Mouse (Mus musculus): ENCODE results near the gene Cish. TPM values are rescaled to one million over a fixed set of nuclear protein-coding genes. Genes with fewer than 3 reads are reported as not detected.
"Not testable (repeated sequence)": the region's sequence is repeated elsewhere in the genome, so short reads cannot be mapped to it uniquely, and the experiment has no call there.

Cish gene
- polyA plus RNA-seq, 1 experiment = 2.3 TPM

DNA sequence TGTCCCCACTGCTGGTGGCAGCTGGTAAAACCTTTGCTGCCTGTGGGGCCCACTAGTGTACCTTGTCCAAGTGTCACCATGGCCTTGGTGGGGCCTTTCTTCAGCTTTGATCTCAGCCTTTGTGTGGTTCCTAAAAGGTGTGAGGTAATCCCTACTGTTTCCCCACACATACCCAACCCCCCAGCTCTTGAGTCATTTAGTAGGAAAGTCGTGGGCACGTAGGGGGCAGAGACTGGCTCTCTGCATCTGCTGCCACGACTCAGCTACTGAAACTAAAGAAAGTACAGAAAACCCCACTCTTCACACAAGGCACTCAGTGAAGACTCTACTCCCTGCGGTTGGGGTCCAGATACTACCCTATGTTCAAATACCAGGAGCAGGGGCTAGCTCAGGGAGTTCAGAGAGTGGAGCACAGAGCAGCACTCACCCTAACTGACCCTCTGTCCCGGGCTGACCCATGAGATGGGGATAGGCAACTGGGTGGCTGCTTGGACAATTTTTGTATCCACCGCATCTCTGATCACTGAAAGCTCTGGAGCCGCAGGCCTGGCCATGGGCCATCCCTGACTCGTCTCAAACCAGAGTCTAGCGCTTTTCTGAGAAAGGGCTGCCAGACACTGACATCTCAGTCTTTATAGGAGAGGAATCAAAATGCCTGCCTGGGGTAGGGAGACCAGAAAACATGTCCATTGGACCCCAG lies 7.4 kb downstream of the Cish start:
- no peak for TF ChIP-seq CEBPB (IDR thresholded peaks at IDR 0.05; ENCODE audit: low read depth)
- no peak for TF ChIP-seq CTCF (IDR thresholded peaks at IDR 0.05; ENCODE audit: control insufficient read depth, insufficient read depth, insufficient read length)
- no peak for TF ChIP-seq MAX (IDR thresholded peaks at IDR 0.05)
- no peak for TF ChIP-seq USF1 (IDR thresholded peaks at IDR 0.05; ENCODE audit: low read depth)
- no peak for TF ChIP-seq MYOD1 (IDR thresholded peaks at IDR 0.05; ENCODE audit: control insufficient read depth, insufficient read length, low read depth)
- no peak for TF ChIP-seq FOSL1 (IDR thresholded peaks at IDR 0.05; ENCODE audit: insufficient read depth, low read length, poor library complexity, severe bottlenecking)
- no peak for TF ChIP-seq MYOG (IDR thresholded peaks at IDR 0.05; ENCODE audit: control insufficient read depth, extremely low read depth, insufficient read length)
- Histone ChIP-seq H3K27me3 (ENCODE audit: control insufficient read depth, insufficient read depth, insufficient read length) (no peaks in the 10 kb centered on the region), H3K36me3 (ENCODE audit: control insufficient read depth, insufficient read depth) (no peaks in the 10 kb centered on the region), H3ac (ENCODE audit: control insufficient read depth, insufficient read length, low read depth) (no peak overlapping the region), H3K4me3 (ENCODE audit: insufficient read depth, poor library complexity, severe bottlenecking) (no peak overlapping the region), H3K79me3 (ENCODE audit: low read depth) (no peaks in the 10 kb centered on the region), H3K79me2 (ENCODE audit: control insufficient read depth, insufficient read depth) (no peaks in the 10 kb centered on the region)

- no peaks in the 10 kb centered on the region for H3K79me3 ChIP-seq (ENCODE audit: low read depth)
- TF ChIP-seq USF1 (IDR thresholded peaks at IDR 0.05; ENCODE audit: low read depth) = no peak
- TF ChIP-seq FOSL1 (IDR thresholded peaks at IDR 0.05; ENCODE audit: insufficient read depth, low read length, poor library complexity, severe bottlenecking) = no peak
- TF ChIP-seq CEBPB (IDR thresholded peaks at IDR 0.05; ENCODE audit: low read depth) = no peak
- TF ChIP-seq MAX (IDR thresholded peaks at IDR 0.05) = no peak
- TF ChIP-seq MYOD1 (IDR thresholded peaks at IDR 0.05; ENCODE audit: control insufficient read depth, insufficient read length, low read depth) = no peak
- TF ChIP-seq MYOG (IDR thresholded peaks at IDR 0.05; ENCODE audit: control insufficient read depth, extremely low read depth, insufficient read length) = no peak
- TF ChIP-seq CTCF (IDR thresholded peaks at IDR 0.05; ENCODE audit: control insufficient read depth, insufficient read depth, insufficient read length) = no peak
- no peak overlapping the region for H3K4me3 ChIP-seq (ENCODE audit: insufficient read depth, poor library complexity, severe bottlenecking)
- no peaks in the 10 kb centered on the region for H3K79me2 ChIP-seq (ENCODE audit: control insufficient read depth, insufficient read depth)
- H3K27me3 ChIP-seq (ENCODE audit: control insufficient read depth, insufficient read depth, insufficient read length) = no peaks in the 10 kb centered on the region
- H3ac ChIP-seq (ENCODE audit: control insufficient read depth, insufficient read length, low read depth) = no peak overlapping the region
- no peaks in the 10 kb centered on the region for H3K36me3 ChIP-seq (ENCODE audit: control insufficient read depth, insufficient read depth)
Observed at GRCm38 (mm10) chr9:107303900-107304299, 8.1 kb downstream of the Cish start.

GRCm38 (mm10) chr9:107304383-107304782 lies 8.6 kb downstream of the Cish start:
- no peaks in the 10 kb centered on the region for H3K79me2 ChIP-seq (ENCODE audit: control insufficient read depth, insufficient read depth)
- TF ChIP-seq MYOD1 (IDR thresholded peaks at IDR 0.05; ENCODE audit: control insufficient read depth, insufficient read length, low read depth) = no peak
- no peak for TF ChIP-seq FOSL1 (IDR thresholded peaks at IDR 0.05; ENCODE audit: insufficient read depth, low read length, poor library complexity, severe bottlenecking)
- no peak for TF ChIP-seq CTCF (IDR thresholded peaks at IDR 0.05; ENCODE audit: control insufficient read depth, insufficient read depth, insufficient read length)
- TF ChIP-seq CEBPB (IDR thresholded peaks at IDR 0.05; ENCODE audit: low read depth) = no peak
- no peak for TF ChIP-seq USF1 (IDR thresholded peaks at IDR 0.05; ENCODE audit: low read depth)
- no peak for TF ChIP-seq MYOG (IDR thresholded peaks at IDR 0.05; ENCODE audit: control insufficient read depth, extremely low read depth, insufficient read length)
- TF ChIP-seq MAX (IDR thresholded peaks at IDR 0.05) = no peak
- H3K27me3 ChIP-seq (ENCODE audit: control insufficient read depth, insufficient read depth, insufficient read length) = no peaks in the 10 kb centered on the region
- H3K79me3 ChIP-seq (ENCODE audit: low read depth) = no peaks in the 10 kb centered on the region
- H3K36me3 ChIP-seq (ENCODE audit: control insufficient read depth, insufficient read depth) = no peaks in the 10 kb centered on the region
- no peak overlapping the region for H3ac ChIP-seq (ENCODE audit: control insufficient read depth, insufficient read length, low read depth)
- H3K4me3 ChIP-seq (ENCODE audit: insufficient read depth, poor library complexity, severe bottlenecking) = no peak overlapping the region

DNA sequence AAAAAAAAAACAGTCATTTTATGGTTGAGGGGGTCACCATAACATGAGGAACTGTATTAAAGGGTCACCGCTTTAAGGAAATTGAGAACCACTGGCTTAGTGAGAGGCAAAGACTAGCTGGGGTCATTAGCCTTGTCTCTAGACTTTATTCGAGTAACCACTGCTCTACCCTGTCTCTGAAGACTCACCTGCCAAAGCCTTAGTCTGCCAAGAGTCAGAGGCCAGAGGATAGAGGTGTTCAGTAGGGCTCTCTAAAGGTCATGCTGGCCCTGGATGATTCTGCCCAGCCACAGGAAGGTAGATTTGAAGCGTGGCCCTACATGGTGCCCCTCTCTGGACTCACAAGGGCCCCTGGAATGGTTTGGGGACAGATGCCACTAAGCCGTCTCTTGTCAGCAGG lies 9.2 kb downstream of the Cish start:
- H3K36me3 ChIP-seq (ENCODE audit: control insufficient read depth, insufficient read depth) = no peaks in the 10 kb centered on the region
- no peaks in the 10 kb centered on the region for H3K79me3 ChIP-seq (ENCODE audit: low read depth)
- no peaks in the 10 kb centered on the region for H3K27me3 ChIP-seq (ENCODE audit: control insufficient read depth, insufficient read depth, insufficient read length)
- H3K79me2 ChIP-seq (ENCODE audit: control insufficient read depth, insufficient read depth) = no peaks in the 10 kb centered on the region
- no peak overlapping the region for H3ac ChIP-seq (ENCODE audit: control insufficient read depth, insufficient read length, low read depth)
- TF ChIP-seq MAX (IDR thresholded peaks at IDR 0.05) (no peak), MYOD1 (IDR thresholded peaks at IDR 0.05; ENCODE audit: control insufficient read depth, insufficient read length, low read depth) (no peak), CEBPB (IDR thresholded peaks at IDR 0.05; ENCODE audit: low read depth) (no peak), FOSL1 (IDR thresholded peaks at IDR 0.05; ENCODE audit: insufficient read depth, low read length, poor library complexity, severe bottlenecking) (no peak), MYOG (IDR thresholded peaks at IDR 0.05; ENCODE audit: control insufficient read depth, extremely low read depth, insufficient read length) (no peak), USF1 (IDR thresholded peaks at IDR 0.05; ENCODE audit: low read depth) (no peak), CTCF (IDR thresholded peaks at IDR 0.05; ENCODE audit: control insufficient read depth, insufficient read depth, insufficient read length) (no peak)
- H3K4me3 ChIP-seq (ENCODE audit: insufficient read depth, poor library complexity, severe bottlenecking) = no peak overlapping the region

DNA sequence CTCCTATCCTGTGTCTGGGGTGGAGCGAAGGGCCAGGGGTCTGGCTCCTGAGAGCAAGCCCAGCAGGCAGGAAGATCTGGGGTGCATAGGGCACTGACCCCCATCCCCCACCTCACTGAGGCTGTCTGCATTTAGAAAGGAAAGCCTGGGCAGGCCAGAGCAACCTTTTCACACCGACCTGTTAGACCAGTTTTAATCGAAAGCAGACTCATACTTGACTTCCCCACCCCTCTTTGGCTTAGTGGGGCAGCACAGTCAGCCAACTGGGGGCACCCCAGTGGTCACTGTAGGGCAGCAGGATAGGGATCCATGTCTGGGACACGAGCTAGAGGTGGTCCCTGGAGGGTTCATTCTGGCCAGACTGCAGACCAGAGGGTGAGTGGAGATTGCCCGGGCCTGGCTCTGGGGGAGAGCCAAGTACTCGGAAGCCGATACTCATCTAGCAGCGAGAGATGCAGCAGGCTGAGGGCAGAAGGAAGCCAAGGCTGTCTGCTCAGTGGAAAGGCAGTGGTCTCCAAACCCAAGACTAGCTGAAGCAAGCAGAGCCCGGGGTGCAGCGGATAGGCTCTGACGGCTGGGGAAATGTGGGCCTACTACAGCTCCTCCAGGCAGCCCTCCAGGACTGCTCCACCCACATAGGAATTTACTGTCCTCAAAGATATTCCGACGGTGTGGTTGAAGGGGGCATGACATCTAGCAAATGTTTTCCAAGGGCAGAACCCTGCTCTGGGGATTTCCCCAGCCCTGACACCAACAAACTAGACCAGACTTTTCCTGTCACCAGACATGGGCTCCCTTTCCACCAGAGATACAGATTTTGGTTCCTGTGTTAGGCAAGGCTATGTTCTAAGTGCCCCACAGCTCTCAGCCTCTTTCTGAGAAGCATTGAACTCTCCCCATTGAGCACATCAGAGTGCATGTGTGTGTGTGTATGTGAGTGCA lies 10.0 kb downstream of the Cish start:
- no peak overlapping the region for H3K4me3 ChIP-seq (ENCODE audit: insufficient read depth, poor library complexity, severe bottlenecking)
- H3K79me3 ChIP-seq (ENCODE audit: low read depth) = no peaks in the 10 kb centered on the region
- H3K36me3 ChIP-seq (ENCODE audit: control insufficient read depth, insufficient read depth) = no peaks in the 10 kb centered on the region
- H3ac ChIP-seq (ENCODE audit: control insufficient read depth, insufficient read length, low read depth) = no peak overlapping the region
- TF ChIP-seq USF1 (IDR thresholded peaks at IDR 0.05; ENCODE audit: low read depth) (no peak), CEBPB (IDR thresholded peaks at IDR 0.05; ENCODE audit: low read depth) (no peak), MAX (IDR thresholded peaks at IDR 0.05) (no peak), MYOG (IDR thresholded peaks at IDR 0.05; ENCODE audit: control insufficient read depth, extremely low read depth, insufficient read length) (no peak), CTCF (IDR thresholded peaks at IDR 0.05; ENCODE audit: control insufficient read depth, insufficient read depth, insufficient read length) (no peak), MYOD1 (IDR thresholded peaks at IDR 0.05; ENCODE audit: control insufficient read depth, insufficient read length, low read depth) (no peak), FOSL1 (IDR thresholded peaks at IDR 0.05; ENCODE audit: insufficient read depth, low read length, poor library complexity, severe bottlenecking) (no peak)
- H3K27me3 ChIP-seq (ENCODE audit: control insufficient read depth, insufficient read depth, insufficient read length) = no peaks in the 10 kb centered on the region
- no peaks in the 10 kb centered on the region for H3K79me2 ChIP-seq (ENCODE audit: control insufficient read depth, insufficient read depth)

GRCm38 (mm10) chr9:107306673-107307072 lies 10.8 kb downstream of the Cish start:
- not testable (repeated sequence) for H3ac ChIP-seq (ENCODE audit: control insufficient read depth, insufficient read length, low read depth); H3K36me3 ChIP-seq (ENCODE audit: control insufficient read depth, insufficient read depth); H3K79me3 ChIP-seq (ENCODE audit: low read depth); H3K4me3 ChIP-seq (ENCODE audit: insufficient read depth, poor library complexity, severe bottlenecking); H3K27me3 ChIP-seq (ENCODE audit: control insufficient read depth, insufficient read depth, insufficient read length); H3K79me2 ChIP-seq (ENCODE audit: control insufficient read depth, insufficient read depth)
